Mouse (Mus musculus) neural tube, embryonic 15.5 days (tissue): ENCODE results near the gene Ptprg. TPM values are rescaled to one million over a fixed set of nuclear protein-coding genes. Genes with fewer than 3 reads are reported as not detected.

Experiments used
- ATAC-seq: fragments of 200-750 bp; cut with Nextera tagmentation; 2 replicates; pipeline ENCODE4 v1.8.0; 2017; ENCODE audit warnings: mild to moderate bottlenecking, moderate TSS enrichment, moderate library complexity; ENCODE audit not compliant: low FRiP score
- H3K27ac ChIP-seq: fragments of 300-500 bp; sonication (generic); replicated peaks from 2 replicates; pipeline ENCODE4 v1.5.1; 2015; ENCODE audit warnings: mild to moderate bottlenecking, inconsistent platforms
- H3K27me3 ChIP-seq: fragments of 300-500 bp; sonication (generic); replicated peaks from 2 replicates; pipeline ENCODE4 v1.6.1; 2015; ENCODE audit warnings: inconsistent platforms
- H3K36me3 ChIP-seq: fragments of 300-500 bp; sonication (generic); 2 replicates; pipeline ENCODE4 v1.6.1; 2015; ENCODE audit warnings: inconsistent platforms
- H3K4me1 ChIP-seq: fragments of 300-500 bp; sonication (generic); 2 replicates; pipeline ENCODE4 v1.6.1; 2015; ENCODE audit warnings: inconsistent platforms
- H3K4me2 ChIP-seq: fragments of 300-500 bp; sonication (generic); 2 replicates; pipeline ENCODE4 v1.6.1; 2015; ENCODE audit warnings: inconsistent platforms, mild to moderate bottlenecking, moderate library complexity
- H3K4me3 ChIP-seq: fragments of 300-500 bp; sonication (generic); replicated peaks from 2 replicates; pipeline ENCODE4 v1.5.1; 2015; ENCODE audit warnings: mild to moderate bottlenecking, inconsistent platforms
- H3K9ac ChIP-seq: fragments of 300-500 bp; sonication (generic); replicated peaks from 2 replicates; pipeline ENCODE4 v1.6.1; 2015; ENCODE audit warnings: mild to moderate bottlenecking, inconsistent platforms
- H3K9me3 ChIP-seq: fragments of 300-500 bp; sonication (generic); replicated peaks from 2 replicates; pipeline ENCODE4 v1.6.1; 2016; ENCODE audit warnings: inconsistent platforms
- WGBS: fragments of 180-500 bp; shearing (Covaris S2); methylation state at CpG from one replicate; pipeline ENCODE4 v1.1.7; 2015; ENCODE audit warnings: mixed read lengths; 5-methylcytosine and 5-hydroxymethylcytosine counted together
- polyA plus RNA-seq: library from polyadenylated mRNA; unstranded; fragments of >200 nt; fragmentation: Nextera tagmentation; extraction: Ambion mirVana; gene quantifications from 2 replicates; pipeline ENCODE4 v1.2.1, GENCODE M21; 2015

Gene Ptprg
- polyA plus RNA-seq, 1 experiment from 2014 or later: 40.4 TPM

DNA sequence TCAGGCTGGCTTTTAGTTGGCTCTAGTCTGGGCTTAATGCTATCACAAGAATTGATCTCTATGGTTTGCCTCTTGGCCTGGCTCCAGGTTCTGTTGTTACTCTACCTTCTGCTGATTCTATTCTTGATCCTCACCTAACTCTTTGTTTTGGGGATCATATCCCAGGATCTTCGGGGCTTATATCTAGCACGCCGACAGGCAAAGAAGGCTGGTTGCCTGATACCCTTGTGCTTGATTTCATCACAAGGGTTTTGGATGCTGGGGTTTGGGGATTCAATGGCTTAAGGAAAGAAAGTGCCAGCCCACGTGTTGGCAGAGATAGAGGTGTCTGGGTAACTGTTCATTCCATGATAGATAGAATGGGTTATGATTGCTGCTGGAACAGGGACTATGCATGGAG is 164.9 kb downstream of the Ptprg start:
- Histone ChIP-seq H3K27me3 (no peaks in the 10 kb centered on the region), H3K4me2 (no peak overlapping the region), H3K9me3 (no peaks in the 10 kb centered on the region), H3K9ac (no peak overlapping the region), H3K4me1 (peaks cover 21% of the 10 kb centered on the region), H3K4me3 (no peak overlapping the region), H3K36me3 (peaks cover 2% of the 10 kb centered on the region; the same call in 1 of the 2 replicates), H3K27ac (no peak overlapping the region)
- 87% methylated on average over 4 of the region's 4 CpGs for WGBS
- no peak for ATAC-seq

DNA sequence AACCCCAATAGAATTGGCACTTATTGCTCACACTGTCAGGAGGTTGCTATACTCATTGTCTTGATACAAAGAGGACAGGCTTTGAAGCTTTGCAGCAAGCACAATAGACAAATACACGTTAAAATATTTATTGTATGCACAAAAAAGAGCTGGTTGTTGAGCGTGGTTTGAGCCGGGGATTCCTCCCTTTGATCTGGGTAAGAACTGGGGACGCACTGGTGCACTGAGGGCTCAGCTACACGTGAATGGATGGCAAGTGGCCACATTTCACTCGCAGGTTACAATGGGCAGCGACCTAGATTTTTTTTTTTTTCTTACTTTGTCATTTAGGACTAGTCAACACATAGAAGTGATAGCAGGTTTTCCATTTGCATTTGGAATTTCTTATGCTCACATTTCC is 165.9 kb downstream of the Ptprg start:
- Histone ChIP-seq H3K27me3 (no peaks in the 10 kb centered on the region), H3K4me2 (no peak overlapping the region), H3K9me3 (no peaks in the 10 kb centered on the region), H3K27ac (no peak overlapping the region), H3K4me3 (no peak overlapping the region), H3K4me1 (peaks cover 21% of the 10 kb centered on the region), H3K9ac (no peak overlapping the region), H3K36me3 (peaks cover 3% of the 10 kb centered on the region; the same call in 1 of the 2 replicates)
- WGBS: 22% methylated on average over 7 of the region's 7 CpGs
- ATAC-seq: no peak

DNA sequence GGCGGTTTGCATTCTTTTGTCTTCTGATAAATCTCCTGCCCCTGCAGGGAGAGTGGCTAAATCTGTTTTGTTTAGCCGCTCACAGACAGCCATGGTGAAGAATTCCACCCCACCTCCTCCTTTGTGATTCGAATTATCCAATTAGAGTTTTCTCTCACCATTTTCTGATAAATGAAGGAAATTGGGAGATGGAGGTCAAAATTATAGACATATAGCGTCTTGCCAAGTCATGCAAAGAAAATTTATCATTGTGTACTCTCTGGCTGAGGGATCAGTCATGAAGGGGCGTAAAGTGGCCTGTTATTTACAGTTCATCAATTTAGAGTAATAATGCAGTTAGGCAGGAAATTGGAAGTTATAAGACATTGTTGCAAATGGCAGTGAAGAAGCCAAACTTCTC is 168.8 kb downstream of the Ptprg start:
- 26% methylated on average over 5 of the region's 5 CpGs for WGBS
- peaks cover 17% of the 10 kb centered on the region for H3K4me1 ChIP-seq
- H3K9me3 ChIP-seq: no peaks in the 10 kb centered on the region
- H3K27ac ChIP-seq: no peak overlapping the region
- no peak overlapping the region for H3K4me2 ChIP-seq
- no peaks in the 10 kb centered on the region for H3K27me3 ChIP-seq
- no peak overlapping the region for H3K4me3 ChIP-seq
- H3K36me3 ChIP-seq: peaks cover 3% of the 10 kb centered on the region; the same call in 1 of the 2 replicates
- no peak overlapping the region for H3K9ac ChIP-seq
- ATAC-seq: no peak

DNA sequence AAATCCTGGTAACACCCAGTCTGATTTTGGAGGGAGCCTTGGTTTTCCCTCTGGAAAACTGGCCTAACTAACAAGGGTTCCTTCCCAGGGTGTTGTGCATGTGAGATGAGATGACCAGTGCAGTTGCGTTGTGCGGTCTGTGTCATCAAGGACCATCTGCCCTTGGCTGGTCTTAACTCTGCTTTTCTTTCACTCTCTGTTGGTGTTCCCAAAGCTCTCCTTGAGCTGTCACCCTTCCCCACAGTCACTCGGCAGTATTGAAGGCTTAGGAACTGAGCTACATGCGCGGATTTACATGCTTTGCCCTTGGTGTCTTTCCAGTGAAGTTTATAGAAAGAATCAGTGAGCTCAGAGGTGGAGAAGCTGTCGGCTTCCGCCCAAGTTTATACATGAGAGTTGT is 170.5 kb downstream of the Ptprg start:
- H3K36me3 ChIP-seq: peaks cover 3% of the 10 kb centered on the region; the same call in 1 of the 2 replicates
- H3K4me3 ChIP-seq: no peak overlapping the region
- no peak overlapping the region for H3K4me2 ChIP-seq
- H3K27ac ChIP-seq: no peak overlapping the region
- no peak for ATAC-seq
- H3K9me3 ChIP-seq: no peaks in the 10 kb centered on the region
- H3K27me3 ChIP-seq: no peaks in the 10 kb centered on the region
- no peak overlapping the region for H3K9ac ChIP-seq
- H3K4me1 ChIP-seq: peaks cover 13% of the 10 kb centered on the region
- 95% methylated on average over 7 of the region's 7 CpGs for WGBS

DNA sequence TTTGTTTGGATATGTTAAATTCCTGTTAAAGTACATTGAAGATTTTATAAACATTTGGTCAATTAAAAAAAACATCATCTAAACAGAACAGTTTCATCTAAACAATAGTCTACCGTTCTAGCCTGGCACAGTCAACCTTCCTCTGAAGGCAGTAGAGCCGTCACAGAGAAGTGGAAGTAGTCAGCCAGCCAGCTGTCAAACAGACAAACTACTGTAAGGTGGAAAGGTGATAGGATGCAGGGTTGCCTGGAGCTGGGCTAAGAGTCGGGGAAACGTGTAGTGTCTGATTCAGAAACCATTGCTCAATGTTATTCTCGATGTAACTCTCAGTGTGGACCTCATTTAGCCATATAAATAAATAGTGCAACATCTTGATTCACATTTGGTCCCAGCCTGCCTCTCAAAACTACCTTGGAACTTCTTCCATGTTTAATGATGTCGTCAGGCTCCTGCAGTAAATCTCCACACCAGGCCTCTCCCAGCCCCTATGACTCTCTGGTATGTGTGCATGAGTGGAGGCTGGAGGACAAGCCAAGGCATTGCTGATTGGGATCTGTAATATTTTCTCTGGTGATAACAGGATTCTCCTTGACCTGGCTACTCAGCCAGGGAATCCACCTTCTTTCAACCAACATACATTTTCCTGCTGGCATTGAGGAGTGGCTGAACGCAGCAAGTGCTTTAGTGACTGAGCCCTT is 178.0 kb downstream of the Ptprg start:
- Histone ChIP-seq H3K9ac (no peak overlapping the region), H3K9me3 (no peaks in the 10 kb centered on the region), H3K4me1 (0 out of 2 replicates have a peak, but pooled peaks cover 3% of the 10 kb centered on the region), H3K4me3 (no peak overlapping the region), H3K4me2 (no peak overlapping the region), H3K27me3 (no peaks in the 10 kb centered on the region), H3K36me3 (no peaks in the 10 kb centered on the region), H3K27ac (no peak overlapping the region)
- 53% methylated on average over 7 of the region's 7 CpGs for WGBS
- ATAC-seq: no peak

DNA sequence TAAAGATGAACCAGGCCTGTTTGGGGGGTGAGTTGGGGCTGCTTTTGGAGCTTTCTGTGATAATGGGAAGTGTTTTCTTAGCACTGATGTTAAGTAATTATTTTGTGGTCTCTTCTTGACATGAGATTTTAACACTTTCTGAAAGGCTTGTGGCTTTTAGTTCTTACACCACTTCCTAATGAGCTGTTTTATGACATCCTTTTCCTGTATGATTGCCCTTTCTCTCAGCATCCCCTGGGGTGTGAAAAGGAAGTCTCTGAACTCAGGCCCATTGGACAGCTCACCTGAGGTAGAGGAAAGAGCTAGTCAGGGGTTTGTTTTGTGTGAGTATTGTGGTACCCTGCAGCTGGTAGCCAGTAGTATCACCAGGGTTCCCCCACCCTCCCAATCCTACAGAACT is 179.0 kb downstream of the Ptprg start:
- no peaks in the 10 kb centered on the region for H3K36me3 ChIP-seq
- H3K9me3 ChIP-seq: no peaks in the 10 kb centered on the region

DNA sequence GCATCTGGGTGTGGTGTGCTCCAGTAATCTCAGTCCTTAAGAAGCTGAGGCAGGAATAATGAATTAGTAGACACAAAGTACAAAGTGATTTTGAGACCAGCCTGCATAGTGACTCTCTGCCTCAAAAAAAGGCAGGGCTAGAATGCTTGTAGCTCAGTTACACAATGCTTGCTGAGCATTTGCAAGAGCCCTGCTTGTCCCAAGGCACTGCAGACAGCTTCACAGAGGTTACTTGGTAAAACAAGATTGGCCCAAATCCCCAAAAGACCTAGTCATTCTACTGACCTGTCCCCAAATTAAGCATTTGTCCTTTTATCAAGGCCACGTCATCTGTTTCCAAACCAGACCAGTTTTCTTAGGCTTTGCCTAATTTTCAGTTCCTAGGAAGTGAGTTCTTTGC is 190.4 kb downstream of the Ptprg start:
- WGBS: 92% methylated on average over 1 of the region's 1 CpGs
- Histone ChIP-seq H3K9ac (no peak overlapping the region), H3K4me1 (no peaks in the 10 kb centered on the region), H3K9me3 (no peaks in the 10 kb centered on the region), H3K27me3 (no peaks in the 10 kb centered on the region), H3K4me2 (no peak overlapping the region), H3K36me3 (no peaks in the 10 kb centered on the region), H3K4me3 (no peak overlapping the region), H3K27ac (no peak overlapping the region)
- ATAC-seq: no peak

More for the DNA sequence above, 179.0 kb downstream of the Ptprg start:
- H3K27me3 ChIP-seq: no peaks in the 10 kb centered on the region
- ATAC-seq: no peak
- H3K4me3 ChIP-seq: no peak overlapping the region
- no peak overlapping the region for H3K4me2 ChIP-seq
- H3K4me1 ChIP-seq: 0 out of 2 replicates have a peak, but pooled peaks cover 3% of the 10 kb centered on the region
- H3K27ac ChIP-seq: no peak overlapping the region
- H3K9ac ChIP-seq: no peak overlapping the region

DNA sequence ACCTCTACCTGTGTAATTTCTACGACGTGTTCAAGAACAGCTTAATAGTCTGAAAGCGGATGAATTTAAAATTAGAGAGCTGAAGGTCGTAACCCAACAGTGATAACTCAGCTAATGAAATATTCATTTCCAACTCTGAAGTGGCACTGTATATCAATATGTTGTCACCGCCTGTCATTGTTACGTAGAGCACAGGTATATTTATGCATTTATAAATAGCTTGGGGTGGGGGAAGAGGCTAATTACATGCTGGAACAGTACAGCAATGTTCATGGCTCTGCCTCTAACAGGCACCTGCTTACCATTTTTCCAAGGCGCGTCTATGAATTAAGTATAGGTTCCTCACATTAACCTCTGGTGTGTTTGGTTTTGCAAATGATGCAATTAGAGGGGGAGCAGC is 199.3 kb downstream of the Ptprg start:
- H3K36me3 ChIP-seq: no peaks in the 10 kb centered on the region
- H3K9me3 ChIP-seq: no peaks in the 10 kb centered on the region
- H3K27me3 ChIP-seq: no peaks in the 10 kb centered on the region
- H3K9ac ChIP-seq: no peak overlapping the region
- H3K4me3 ChIP-seq: no peak overlapping the region
- no peak overlapping the region for H3K27ac ChIP-seq
- 56% methylated on average over 8 of the region's 8 CpGs for WGBS
- no peak overlapping the region for H3K4me2 ChIP-seq
- H3K4me1 ChIP-seq: peaks cover 14% of the 10 kb centered on the region
- ATAC-seq: no peak

DNA sequence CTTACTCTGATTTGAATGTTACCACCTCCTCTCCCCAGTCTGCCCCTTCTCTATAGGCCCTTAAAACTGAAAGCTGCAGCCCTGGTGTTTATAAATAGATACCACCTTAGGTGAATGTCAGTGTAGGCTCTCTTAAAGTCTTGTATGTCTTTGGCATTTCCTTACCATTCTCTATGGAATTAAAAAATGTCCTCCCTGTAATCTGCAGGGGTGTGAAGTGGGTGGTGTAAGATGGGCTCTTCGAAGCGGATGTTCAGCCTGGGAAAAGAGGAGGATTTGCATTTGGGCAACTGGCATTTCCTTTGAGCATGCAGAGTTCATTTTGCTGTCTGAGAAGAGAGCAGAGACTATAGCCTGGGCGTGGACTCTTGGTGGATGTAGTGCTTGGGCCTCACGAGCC is 201.3 kb downstream of the Ptprg start:
- no peak overlapping the region for H3K4me2 ChIP-seq
- H3K9ac ChIP-seq: no peak overlapping the region

DNA sequence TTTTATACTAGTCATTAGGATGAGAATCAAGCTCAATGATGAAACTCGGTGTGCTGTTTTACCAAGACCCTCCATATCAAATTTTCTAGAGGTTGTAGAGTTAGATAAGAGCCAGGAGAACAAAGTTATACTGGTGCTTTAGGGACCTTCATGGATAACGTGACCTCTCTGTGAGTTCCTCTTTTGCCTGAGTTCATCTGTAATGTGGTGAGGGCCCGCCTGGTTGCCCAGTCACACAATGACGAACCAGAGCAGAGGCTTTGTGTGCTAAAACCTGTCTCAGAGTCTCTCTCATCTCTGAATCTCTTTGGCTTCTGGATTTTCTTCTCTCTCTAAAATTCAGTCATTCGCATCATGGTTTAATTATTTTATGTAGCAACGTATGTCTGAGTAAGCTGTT is 204.9 kb downstream of the Ptprg start:
- H3K27ac ChIP-seq: no peak overlapping the region
- H3K4me1 ChIP-seq: peaks cover 17% of the 10 kb centered on the region
- no peak overlapping the region for H3K9ac ChIP-seq
- no peaks in the 10 kb centered on the region for H3K9me3 ChIP-seq
- no peaks in the 10 kb centered on the region for H3K27me3 ChIP-seq
- no peak overlapping the region for H3K4me3 ChIP-seq
- no peaks in the 10 kb centered on the region for H3K36me3 ChIP-seq
- no peak for ATAC-seq
- 90% methylated on average over 6 of the region's 6 CpGs for WGBS
- H3K4me2 ChIP-seq: no peak overlapping the region

More for the DNA sequence above, 201.3 kb downstream of the Ptprg start:
- 80% methylated on average over 4 of the region's 4 CpGs for WGBS
- Histone ChIP-seq H3K9me3 (no peaks in the 10 kb centered on the region), H3K27ac (no peak overlapping the region), H3K36me3 (no peaks in the 10 kb centered on the region), H3K4me1 (peaks cover 14% of the 10 kb centered on the region), H3K4me3 (no peak overlapping the region), H3K27me3 (no peaks in the 10 kb centered on the region)
- no peak for ATAC-seq

DNA sequence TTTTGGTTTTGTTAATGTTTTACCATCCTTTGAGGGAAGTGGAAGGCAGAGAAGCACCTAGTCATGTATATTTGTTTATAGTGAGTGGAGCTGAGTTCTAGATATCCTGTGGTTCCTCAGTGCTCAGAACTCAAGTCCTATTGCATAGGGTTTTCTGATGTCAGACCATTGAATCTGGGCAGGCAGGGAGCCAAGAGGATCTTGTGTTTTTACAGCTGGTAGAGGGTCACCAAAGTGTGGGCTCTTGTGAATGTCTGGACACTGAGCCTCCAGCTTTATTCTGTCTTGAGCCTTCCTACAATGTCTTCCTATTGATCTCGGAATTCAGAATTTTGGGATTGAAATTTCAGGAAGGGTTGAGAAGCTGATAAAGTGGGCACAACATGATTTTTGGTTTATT is 206.0 kb downstream of the Ptprg start:
- H3K9ac ChIP-seq: no peak overlapping the region
- WGBS: 94% methylated on average over 1 of the region's 1 CpGs
- ATAC-seq: no peak

DNA sequence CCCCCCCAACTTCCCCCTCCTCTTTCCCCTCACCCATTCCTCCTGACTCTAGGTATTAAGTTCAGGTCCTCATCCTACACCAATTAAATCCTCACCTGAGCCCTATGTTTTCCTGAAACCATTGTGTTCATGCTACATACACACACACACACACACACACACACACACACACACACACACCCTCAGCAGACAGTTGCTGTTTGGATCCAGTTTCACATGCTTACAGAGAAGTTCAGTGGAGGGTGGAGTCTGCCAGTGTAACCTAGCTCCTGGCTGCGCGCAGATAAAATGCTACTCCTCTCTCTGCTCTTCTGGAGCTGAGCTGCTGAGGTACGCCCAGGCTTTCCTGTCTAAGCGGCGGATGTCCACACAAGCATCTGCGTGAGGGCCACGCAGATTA is 209.7 kb downstream of the Ptprg start:
- 85% methylated on average over 7 of the region's 7 CpGs for WGBS
- Histone ChIP-seq H3K36me3 (no peaks in the 10 kb centered on the region), H3K4me3 (no peak overlapping the region), H3K9ac (no peak overlapping the region), H3K4me1 (peaks cover 38% of the 10 kb centered on the region), H3K4me2 (no peak overlapping the region), H3K9me3 (no peaks in the 10 kb centered on the region), H3K27ac (no peak overlapping the region), H3K27me3 (no peaks in the 10 kb centered on the region)
- ATAC-seq: no peak

More for the DNA sequence above, 206.0 kb downstream of the Ptprg start:
- Histone ChIP-seq H3K4me3 (no peak overlapping the region), H3K27me3 (no peaks in the 10 kb centered on the region), H3K4me2 (no peak overlapping the region), H3K9me3 (no peaks in the 10 kb centered on the region), H3K36me3 (no peaks in the 10 kb centered on the region), H3K4me1 (peaks cover 15% of the 10 kb centered on the region; the same call in 1 of the 2 replicates), H3K27ac (no peak overlapping the region)
